Mouse (Mus musculus): ENCODE data around the gene Gm2a. TPM values are rescaled to one million over a fixed set of nuclear protein-coding genes. Genes with fewer than 3 reads are reported as not detected.
A peak's percentile ranks its signal among the peaks of the same experiment; 100 is the strongest.

Gm2a gene
- 42.2 and 45.3 TPM in 2 replicates for polyA plus RNA-seq (2015; fragmentation: Nextera tagmentation; extraction: Ambion mirVana)

GRCm38 (mm10) chr11:55097463-55098188, at the start of gene Gm2a:
Gm2a (plus strand) TSS chr11:55098115.
- H3K36me3 ChIP-seq, result 0 out of 2 replicates have a peak, but pooled peaks cover 4% of the 10 kb centered on the region
- 2% methylated on average over 44 of the region's 45 CpGs for WGBS
- H3K4me1 ChIP-seq, result peaks cover 21% of the 10 kb centered on the region
- peak within 1 kb of the TSS; percentile 66 for H3K4me3 ChIP-seq
- H3K27me3 ChIP-seq (replicated peaks), result no peaks in the 10 kb centered on the region
- peak within 1 kb of the TSS; percentile 85 for H3K9ac ChIP-seq
- H3K4me2 ChIP-seq, result peak within 1 kb of the TSS; percentile 80
- H3K27ac ChIP-seq (replicated peaks), result peak within 1 kb of the TSS; percentile 89
- no peaks in the 10 kb centered on the region for H3K9me3 ChIP-seq
- ATAC-seq (ENCODE audit: extremely low read depth, insufficient number of reproducible peaks, low FRiP score, low TSS enrichment), result peak; percentile 90

DNA sequence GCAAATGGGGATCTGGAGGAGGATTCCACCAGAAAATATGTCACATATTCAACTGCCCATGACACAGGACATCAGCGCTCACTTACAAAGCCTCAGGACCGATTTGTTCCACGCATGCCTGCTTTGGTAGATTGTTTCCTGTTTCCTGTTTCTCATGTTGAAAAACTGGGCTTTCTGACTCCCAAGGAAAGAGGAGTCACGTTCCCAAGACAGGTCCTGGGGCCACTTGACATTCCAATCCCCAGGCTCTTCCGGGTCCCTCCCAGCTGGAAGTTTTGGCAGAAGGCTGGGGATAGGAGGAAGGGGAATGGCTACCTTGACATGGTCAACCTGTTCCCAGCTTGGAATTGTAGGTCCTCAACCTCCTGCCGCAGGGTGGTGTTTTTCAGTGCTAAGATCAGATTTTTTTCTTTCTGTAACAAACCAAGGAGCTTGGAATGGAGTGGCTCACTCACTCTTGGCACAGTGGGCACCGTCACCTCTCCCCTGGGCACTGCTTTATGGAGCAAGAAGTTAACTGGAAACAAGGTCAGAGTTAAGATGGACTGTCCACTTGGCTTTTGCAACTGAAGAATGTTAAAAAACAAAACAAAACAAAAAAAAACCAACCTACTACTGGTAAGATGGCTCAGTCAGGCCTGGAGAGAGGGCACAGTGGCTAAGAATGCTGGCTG, 46.9 kb upstream of the Gm2a start:
- peaks cover 67% of the 10 kb centered on the region for H3K36me3 ChIP-seq
- no peak overlapping the region for H3K9ac ChIP-seq
- 58% methylated on average over 7 of the region's 7 CpGs for WGBS

DNA sequence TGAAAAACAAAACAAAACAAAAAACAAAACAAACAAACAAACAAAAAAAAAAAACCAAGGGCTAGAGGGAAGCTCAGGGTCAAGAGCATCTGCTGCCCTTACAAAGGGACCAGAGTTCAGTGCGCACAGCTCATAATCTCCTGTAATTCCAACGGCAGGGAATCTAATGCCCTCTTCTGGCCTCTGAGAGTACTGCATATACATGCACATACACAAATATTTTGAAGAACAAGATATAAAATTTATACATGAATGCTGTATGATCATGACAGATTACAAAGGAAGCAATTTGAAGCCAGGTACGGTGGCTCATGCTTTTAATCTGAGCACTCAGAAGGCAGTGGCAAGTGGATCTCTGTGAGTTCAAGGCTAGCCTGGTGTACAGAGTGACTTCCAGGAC, 40.4 kb upstream of the Gm2a start:
- Histone ChIP-seq H3K4me1 (peaks cover 20% of the 10 kb centered on the region), H3K9ac (no peak overlapping the region), H3K36me3 (peaks cover 59% of the 10 kb centered on the region), H3K27ac (replicated peaks) (no peak overlapping the region), H3K4me3 (no peak overlapping the region), H3K4me2 (no peak overlapping the region), H3K9me3 (no peaks in the 10 kb centered on the region), H3K27me3 (replicated peaks) (no peaks in the 10 kb centered on the region)
- 73% methylated on average over 3 of the region's 3 CpGs for WGBS
- no peak for ATAC-seq (ENCODE audit: extremely low read depth, insufficient number of reproducible peaks, low FRiP score, low TSS enrichment)

More for the DNA sequence above, 46.9 kb upstream of the Gm2a start:
- no peaks in the 10 kb centered on the region for H3K27me3 ChIP-seq (replicated peaks)
- peaks cover 6% of the 10 kb centered on the region for H3K4me1 ChIP-seq
- no peak for ATAC-seq (ENCODE audit: extremely low read depth, insufficient number of reproducible peaks, low FRiP score, low TSS enrichment)
- H3K4me2 ChIP-seq, result no peak overlapping the region
- no peaks in the 10 kb centered on the region for H3K9me3 ChIP-seq
- H3K27ac ChIP-seq (replicated peaks), result no peak overlapping the region; the same call in 1 of the 2 replicates
- H3K4me3 ChIP-seq, result no peak overlapping the region

GRCm38 (mm10) chr11:55060802-55061201, 37.1 kb upstream of the Gm2a start:
- H3K4me3 ChIP-seq, result no peak overlapping the region
- peaks cover 29% of the 10 kb centered on the region for H3K36me3 ChIP-seq
- H3K4me2 ChIP-seq, result no peak overlapping the region
- 76% methylated on average over 5 of the region's 5 CpGs for WGBS
- no peaks in the 10 kb centered on the region for H3K27me3 ChIP-seq (replicated peaks)
- peaks cover 29% of the 10 kb centered on the region for H3K4me1 ChIP-seq
- H3K9ac ChIP-seq, result peak overlapping the region; percentile 28; the same call in 1 of the 2 replicates
- no peak overlapping the region for H3K27ac ChIP-seq (replicated peaks)
- ATAC-seq (ENCODE audit: extremely low read depth, insufficient number of reproducible peaks, low FRiP score, low TSS enrichment), result no peak
- H3K9me3 ChIP-seq, result no peaks in the 10 kb centered on the region

- Histone ChIP-seq H3K9me3 (no peaks in the 10 kb centered on the region), H3K27ac (replicated peaks) (peak overlapping the region; percentile 69), H3K4me1 (peaks cover 29% of the 10 kb centered on the region), H3K4me3 (no peak overlapping the region), H3K9ac (0 out of 2 replicates have a peak overlapping the region, but pooled peaks have one; percentile 9), H3K36me3 (peaks cover 17% of the 10 kb centered on the region), H3K27me3 (replicated peaks) (no peaks in the 10 kb centered on the region), H3K4me2 (no peak overlapping the region)
- WGBS, result 16% methylated on average over 5 of the region's 5 CpGs
- ATAC-seq (ENCODE audit: extremely low read depth, insufficient number of reproducible peaks, low FRiP score, low TSS enrichment), result no peak
Measured at GRCm38 (mm10) chr11:55062856-55063255, 35.1 kb upstream of the Gm2a start.

GRCm38 (mm10) chr11:55066921-55067320, 31.0 kb upstream of the Gm2a start:
- H3K27me3 ChIP-seq (replicated peaks), result no peaks in the 10 kb centered on the region
- H3K9ac ChIP-seq, result no peak overlapping the region
- H3K27ac ChIP-seq (replicated peaks), result no peak overlapping the region
- H3K4me3 ChIP-seq, result no peak overlapping the region
- H3K4me1 ChIP-seq, result peaks cover 28% of the 10 kb centered on the region
- no peak for ATAC-seq (ENCODE audit: extremely low read depth, insufficient number of reproducible peaks, low FRiP score, low TSS enrichment)
- no peak overlapping the region for H3K4me2 ChIP-seq
- no peaks in the 10 kb centered on the region for H3K9me3 ChIP-seq
- no peaks in the 10 kb centered on the region for H3K36me3 ChIP-seq
- 56% methylated on average over 4 of the region's 4 CpGs for WGBS

GRCm38 (mm10) chr11:55069023-55069422, 28.9 kb upstream of the Gm2a start:
- H3K4me1 ChIP-seq, result peaks cover 26% of the 10 kb centered on the region
- H3K9me3 ChIP-seq, result no peaks in the 10 kb centered on the region
- H3K9ac ChIP-seq, result peak overlapping the region; percentile 44; the same call in 1 of the 2 replicates
- ATAC-seq (ENCODE audit: extremely low read depth, insufficient number of reproducible peaks, low FRiP score, low TSS enrichment), result no peak
- H3K27me3 ChIP-seq (replicated peaks), result no peaks in the 10 kb centered on the region
- no peak overlapping the region for H3K4me2 ChIP-seq
- H3K27ac ChIP-seq (replicated peaks), result peak overlapping the region; percentile 81
- no peaks in the 10 kb centered on the region for H3K36me3 ChIP-seq
- 14% methylated on average over 2 of the region's 2 CpGs for WGBS
- H3K4me3 ChIP-seq, result no peak overlapping the region

DNA sequence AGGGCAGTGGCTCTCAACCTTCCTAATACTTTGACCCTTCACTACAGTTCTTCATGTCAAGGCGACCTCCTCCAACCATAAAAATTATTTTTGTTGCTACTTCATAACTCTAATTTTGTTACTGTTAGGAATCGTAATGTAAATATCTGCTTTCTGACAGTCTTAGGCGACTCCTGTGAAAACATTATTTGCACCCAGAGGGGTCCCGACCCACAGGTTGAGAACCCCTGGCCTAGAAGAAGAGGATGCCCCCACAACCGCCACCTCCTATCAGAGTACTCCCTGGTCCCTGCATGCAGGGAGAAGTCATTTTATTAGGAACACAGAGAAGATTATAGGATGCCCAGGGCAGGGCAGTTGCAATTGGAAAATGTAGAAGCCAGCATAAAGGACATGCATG, 26.6 kb upstream of the Gm2a start:
- no peak overlapping the region for H3K27ac ChIP-seq (replicated peaks)
- 83% methylated on average over 5 of the region's 5 CpGs for WGBS
- H3K4me2 ChIP-seq, result no peak overlapping the region
- H3K4me1 ChIP-seq, result peaks cover 49% of the 10 kb centered on the region
- H3K36me3 ChIP-seq, result no peaks in the 10 kb centered on the region
- no peaks in the 10 kb centered on the region for H3K27me3 ChIP-seq (replicated peaks)
- H3K4me3 ChIP-seq, result no peak overlapping the region
- no peak for ATAC-seq (ENCODE audit: extremely low read depth, insufficient number of reproducible peaks, low FRiP score, low TSS enrichment)
- H3K9me3 ChIP-seq, result no peaks in the 10 kb centered on the region
- no peak overlapping the region for H3K9ac ChIP-seq

GRCm38 (mm10) chr11:55072467-55072866, 25.4 kb upstream of the Gm2a start:
- H3K27ac ChIP-seq (replicated peaks), result no peak overlapping the region
- H3K9ac ChIP-seq, result no peak overlapping the region
- no peak overlapping the region for H3K4me3 ChIP-seq
- no peaks in the 10 kb centered on the region for H3K27me3 ChIP-seq (replicated peaks)
- H3K9me3 ChIP-seq, result no peaks in the 10 kb centered on the region
- H3K4me1 ChIP-seq, result peaks cover 60% of the 10 kb centered on the region
- H3K36me3 ChIP-seq, result no peaks in the 10 kb centered on the region
- H3K4me2 ChIP-seq, result no peak overlapping the region
- no peak for ATAC-seq (ENCODE audit: extremely low read depth, insufficient number of reproducible peaks, low FRiP score, low TSS enrichment)
- WGBS, result 74% methylated on average over 8 of the region's 8 CpGs

DNA sequence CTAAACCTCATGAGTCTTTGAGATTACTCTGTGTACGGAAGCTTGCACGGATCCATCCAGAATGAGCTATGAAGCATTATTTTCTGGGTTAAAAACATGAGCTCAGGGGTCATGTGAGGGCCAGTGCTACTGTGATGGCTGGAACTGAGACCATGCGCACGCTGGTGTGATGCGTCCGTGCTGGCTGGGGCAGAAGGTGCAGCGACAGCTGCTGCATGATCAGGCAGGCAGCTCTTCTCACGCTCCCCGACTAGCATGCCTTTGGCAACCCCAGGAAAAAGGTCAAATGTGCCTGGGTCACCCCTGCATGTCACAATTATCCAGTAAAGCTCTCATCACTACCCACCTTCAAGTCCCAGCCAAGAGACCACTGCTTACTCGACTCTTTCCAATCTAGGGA, 24.7 kb upstream of the Gm2a start:
- WGBS, result 60% methylated on average over 10 of the region's 10 CpGs
- Histone ChIP-seq H3K9me3 (no peaks in the 10 kb centered on the region), H3K9ac (peak overlapping the region; percentile 58; the same call in 1 of the 2 replicates), H3K4me3 (no peak overlapping the region), H3K27ac (replicated peaks) (peak overlapping the region; percentile 82), H3K4me1 (peaks cover 63% of the 10 kb centered on the region), H3K4me2 (peak overlapping the region; percentile 33), H3K36me3 (no peaks in the 10 kb centered on the region), H3K27me3 (replicated peaks) (no peaks in the 10 kb centered on the region)
- ATAC-seq (ENCODE audit: extremely low read depth, insufficient number of reproducible peaks, low FRiP score, low TSS enrichment), result no peak

DNA sequence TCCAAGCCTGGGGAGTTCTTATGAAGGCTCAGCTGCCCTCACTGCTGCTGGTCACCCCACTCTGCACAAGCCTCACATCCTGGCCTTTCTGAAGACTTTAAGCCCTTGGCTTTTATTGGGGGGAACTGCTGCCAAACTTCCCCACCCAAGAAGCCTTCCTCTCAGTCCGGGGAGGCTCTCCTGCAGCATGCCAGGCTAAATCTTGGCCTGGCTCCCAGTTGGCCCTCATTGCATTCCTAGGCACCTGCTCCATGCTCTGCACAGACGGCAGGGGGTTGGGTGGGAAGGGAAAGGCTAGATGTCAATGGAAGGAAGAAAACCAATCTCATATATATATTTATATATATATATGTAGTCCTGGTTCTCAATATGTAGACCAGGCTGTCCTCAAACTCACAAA, 22.3 kb upstream of the Gm2a start:
- Histone ChIP-seq H3K4me3 (peak overlapping the region; percentile 2; the same call in 1 of the 2 replicates), H3K4me1 (peaks cover 62% of the 10 kb centered on the region), H3K27ac (replicated peaks) (peak overlapping the region; percentile 96), H3K36me3 (no peaks in the 10 kb centered on the region), H3K9ac (peak overlapping the region; percentile 45), H3K4me2 (peak overlapping the region; percentile 93), H3K9me3 (no peaks in the 10 kb centered on the region; the same call in 1 of the 2 replicates), H3K27me3 (replicated peaks) (no peaks in the 10 kb centered on the region)
- WGBS, result 26% methylated on average over 2 of the region's 2 CpGs
- ATAC-seq (ENCODE audit: extremely low read depth, insufficient number of reproducible peaks, low FRiP score, low TSS enrichment), result no peak
